Comparison of ENCODE assay signal across 13 mouse cellular contexts in genomic region chr12:49473371-49473770, GRCm38 (mm10).
DNase-seq lines count a peak whose midpoint lies in the region; ATAC-seq and TF ChIP-seq lines count a peak whose summit lies in the region.
"Had no signal": no experiment of that assay in that cellular context is flagged by ENCODE, and none has a peak within 500 bp of the region (broad histone marks: within the 10 kb centered on the region; RNA-seq: fewer than 3 reads in every experiment).

No protein-coding gene starts in this region.

- no peak overlapping the region for H3K4me3 ChIP-seq in forebrain, embryonic 14.5 days (ENCODE audit: low read depth, low read length)
- H3K4me3 ChIP-seq in forebrain, embryonic 12.5 days (replicated peaks) = no peak overlapping the region
- H3K4me3 ChIP-seq in midbrain, postnatal 0 days (ENCODE audit: low read depth, low read length) = no peak overlapping the region
- H3K4me3 ChIP-seq: forebrain, embryonic 15.5 days; liver, embryonic 12.5 days had no signal

- H3K27me3 ChIP-seq in forebrain, embryonic 14.5 days (replicated peaks; ENCODE audit: control insufficient read depth, insufficient read depth, low read length) = no peaks in the 10 kb centered on the region
- H3K27me3 ChIP-seq in forebrain, embryonic 12.5 days = no peaks in the 10 kb centered on the region
- H3K27me3 ChIP-seq in midbrain, postnatal 0 days (ENCODE audit: insufficient read depth, low read length) = no peaks in the 10 kb centered on the region
- H3K27me3 ChIP-seq: forebrain, embryonic 15.5 days; liver, embryonic 12.5 days had no signal

- peak; percentile 46 for DNase-seq in forebrain, embryonic 14.5 days (ENCODE audit: low spot score)
- peak; percentile 34 for DNase-seq in gastrocnemius, postnatal 25 days
- DNase-seq in layer of hippocampus, postnatal 10 days (ENCODE audit: low spot score in 2 of 2) = peak; percentile 42 to 49
- peak; percentile 92 for DNase-seq in telencephalon, adult 2 months (ENCODE audit: low read depth, low spot score)
- no peak for DNase-seq in midbrain, postnatal 0 days (ENCODE audit: low spot score)
- DNase-seq in neural tube, embryonic 10.5 days (ENCODE audit: extremely low spot score, low spot score) = no peak
- DNase-seq in spleen, postnatal 14 days (ENCODE audit: low spot score in 2 of 2) = no peak
- DNase-seq: cerebellum, adult 2 months had no signal

- no peak overlapping the region for H3K4me2 ChIP-seq in forebrain, embryonic 14.5 days (ENCODE audit: low read length)
- H3K4me2 ChIP-seq in forebrain, embryonic 12.5 days = no peak overlapping the region
- H3K4me2 ChIP-seq in midbrain, postnatal 0 days (ENCODE audit: low read depth, low read length, poor library complexity, severe bottlenecking) = no peak overlapping the region
- H3K4me2 ChIP-seq: forebrain, embryonic 15.5 days; liver, embryonic 12.5 days had no signal

- no peaks in the 10 kb centered on the region for H3K9me3 ChIP-seq in forebrain, embryonic 14.5 days (replicated peaks; ENCODE audit: control insufficient read depth, low read length)
- H3K9me3 ChIP-seq in forebrain, embryonic 12.5 days = no peaks in the 10 kb centered on the region
- no peaks in the 10 kb centered on the region for H3K9me3 ChIP-seq in midbrain, postnatal 0 days (ENCODE audit: low read length)
- H3K9me3 ChIP-seq: forebrain, embryonic 15.5 days; liver, embryonic 12.5 days had no signal

- 78% methylated on average over 3 of the region's 3 CpGs for WGBS in forebrain, embryonic 14.5 days
- 83% methylated on average over 3 of the region's 3 CpGs for WGBS in forebrain, embryonic 12.5 days
- 78% methylated on average over 3 of the region's 3 CpGs for WGBS in midbrain, postnatal 0 days

- H3K27ac ChIP-seq in forebrain, embryonic 14.5 days (ENCODE audit: low read depth, low read length) = no peak overlapping the region
- no peak overlapping the region for H3K27ac ChIP-seq in forebrain, embryonic 12.5 days
- H3K27ac ChIP-seq in midbrain, postnatal 0 days (ENCODE audit: low read depth, low read length) = no peak overlapping the region
- H3K27ac ChIP-seq: forebrain, embryonic 15.5 days; liver, embryonic 12.5 days had no signal

- no peak for ATAC-seq in forebrain, embryonic 14.5 days
- ATAC-seq in forebrain, embryonic 12.5 days (ENCODE audit: low FRiP score) = no peak
- ATAC-seq in midbrain, postnatal 0 days (ENCODE audit: low FRiP score) = no peak
- ATAC-seq: forebrain, embryonic 15.5 days; intestine, postnatal 0 days; liver, embryonic 12.5 days; midbrain, embryonic 16.5 days had no signal

- H3K36me3 ChIP-seq in forebrain, embryonic 14.5 days (ENCODE audit: control insufficient read depth, insufficient read depth, low read length) = no peaks in the 10 kb centered on the region
- H3K36me3 ChIP-seq in forebrain, embryonic 12.5 days (replicated peaks) = no peaks in the 10 kb centered on the region
- no peaks in the 10 kb centered on the region for H3K36me3 ChIP-seq in midbrain, postnatal 0 days (ENCODE audit: insufficient read depth, low read length)
- H3K36me3 ChIP-seq: forebrain, embryonic 15.5 days; liver, embryonic 12.5 days had no signal

- no peaks in the 10 kb centered on the region for H3K4me1 ChIP-seq in forebrain, embryonic 14.5 days (ENCODE audit: control insufficient read depth, insufficient read depth, low read length)
- no peaks in the 10 kb centered on the region for H3K4me1 ChIP-seq in forebrain, embryonic 12.5 days
- H3K4me1 ChIP-seq in midbrain, postnatal 0 days (ENCODE audit: insufficient read depth, low read length) = no peaks in the 10 kb centered on the region
- H3K4me1 ChIP-seq: forebrain, embryonic 15.5 days; liver, embryonic 12.5 days had no signal

- TF ChIP-seq CTCF in midbrain, postnatal 0 days (IDR thresholded peaks at IDR 0.05) = no peak

- no peak overlapping the region for H3K9ac ChIP-seq in forebrain, embryonic 14.5 days (ENCODE audit: low read length)
- no peak overlapping the region for H3K9ac ChIP-seq in forebrain, embryonic 12.5 days
- no peak overlapping the region for H3K9ac ChIP-seq in midbrain, postnatal 0 days (replicated peaks; ENCODE audit: low read length, poor library complexity, severe bottlenecking)
- H3K9ac ChIP-seq: forebrain, embryonic 15.5 days; liver, embryonic 12.5 days had no signal

Comparison
In these comparisons a context has a peak if more than half of its experiments do, and no peak if none do; other contexts are left out.
1. DNase-seq: peak in forebrain, embryonic 14.5 days (single experiment), gastrocnemius, postnatal 25 days (single experiment), layer of hippocampus, postnatal 10 days (2 of 2) and telencephalon, adult 2 months (single experiment); none in midbrain, postnatal 0 days (single experiment), neural tube, embryonic 10.5 days (single experiment) and spleen, postnatal 14 days (0 of 2).